Mouse (Mus musculus) liver, embryonic 14.5 days (tissue): Measurements from ENCODE around the gene Egfr.
A peak's percentile ranks its signal among the peaks of the same experiment; 100 is the strongest.

Experiments
- CTCF ChIP-seq: IDR thresholded peaks from 2 replicates; pipeline ENCODE4 v1.5.1; 2016; ENCODE audit warnings: antibody characterized with exemption, low read depth, control low read depth
- EP300 ChIP-seq: IDR thresholded peaks from 2 replicates; pipeline ENCODE4 v1.6.1; 2016; ENCODE audit warnings: antibody characterized with exemption, low read depth

- no peak for TF ChIP-seq CTCF
- TF ChIP-seq EP300 = peak; percentile 35; the same call in 1 of the 2 replicates
Observed at GRCm38 (mm10) chr11:16813298-16813697, 61.3 kb downstream of the Egfr start.
